Mouse (Mus musculus) left cerebral cortex, adult 2 months (tissue): ENCODE data around the gene Peli2. TPM values are rescaled to one million over a fixed set of nuclear protein-coding genes. Genes with fewer than 3 reads are reported as not detected.
A peak's percentile ranks its signal among the peaks of the same experiment; 100 is the strongest.

Experiments
- DNase-seq, 2 experiments: peaks; one replicate each; pipeline ENCODE4 v3.0.0; 2021 to 2022; ENCODE audit warnings: low spot score in 2 of 2, mixed read lengths in 1 of 2; ENCODE audit errors: extremely low spot score in 1 of 2
- H3K27ac ChIP-seq: fragments of 200-600 bp; 2 replicates; pipeline ENCODE4 v1.8.1; 2022
- H3K4me3 ChIP-seq: fragments of 200-600 bp; 2 replicates; pipeline ENCODE4 v1.8.1; 2022
- CTCF ChIP-seq: fragments of 200-600 bp; IDR thresholded peaks from 2 replicates; pipeline ENCODE4 v1.8.1; 2022; ENCODE audit warnings: antibody characterized with exemption, mild to moderate bottlenecking, moderate library complexity
- intact Hi-C: fragments of 180-260 bp; cut with DNase I; formaldehyde crosslinking; loops from one replicate; pipeline ENCODE4 v1.15.1; 2025
- total RNA-seq, 2 experiments: library from RNA; stranded (reverse); gene quantifications; 2 replicates each; pipeline ENCODE4 v1.2.3; 2021

The Peli2 gene
- total RNA-seq, 2 experiments from 2014 or later = 19.3 to 23.1 TPM

DNA sequence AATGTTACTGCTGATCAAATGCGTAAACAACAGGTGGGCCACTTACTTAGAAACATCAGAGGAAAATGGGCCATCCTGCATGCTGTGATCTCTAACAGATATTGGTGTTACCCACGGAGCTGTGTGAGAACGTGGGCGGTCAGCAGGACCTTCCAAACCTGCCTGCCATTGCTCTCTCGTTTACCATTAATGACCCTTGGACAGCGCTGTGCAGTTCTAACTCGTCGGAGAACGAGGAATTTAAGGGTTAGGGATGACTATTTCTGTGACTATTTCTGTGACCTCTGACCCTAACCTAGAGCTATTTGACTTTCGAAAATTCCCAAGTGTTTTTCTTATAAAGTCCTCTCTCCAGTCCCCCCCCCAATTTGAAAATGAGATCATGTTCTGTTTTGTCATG, 22.1 kb downstream of the Peli2 start:
- intact Hi-C loops = no loop called here
- no peak for TF ChIP-seq CTCF
- no peak overlapping the region for H3K4me3 ChIP-seq
- H3K27ac ChIP-seq = no peak overlapping the region
- no peak for DNase-seq

- Histone ChIP-seq H3K27ac (no peak overlapping the region), H3K4me3 (no peak overlapping the region)
- no peak for TF ChIP-seq CTCF
- intact Hi-C loops = no loop called here
- no peak for DNase-seq
Observed at GRCm38 (mm10) chr14:48143141-48143540, 22.5 kb downstream of the Peli2 start.

DNA sequence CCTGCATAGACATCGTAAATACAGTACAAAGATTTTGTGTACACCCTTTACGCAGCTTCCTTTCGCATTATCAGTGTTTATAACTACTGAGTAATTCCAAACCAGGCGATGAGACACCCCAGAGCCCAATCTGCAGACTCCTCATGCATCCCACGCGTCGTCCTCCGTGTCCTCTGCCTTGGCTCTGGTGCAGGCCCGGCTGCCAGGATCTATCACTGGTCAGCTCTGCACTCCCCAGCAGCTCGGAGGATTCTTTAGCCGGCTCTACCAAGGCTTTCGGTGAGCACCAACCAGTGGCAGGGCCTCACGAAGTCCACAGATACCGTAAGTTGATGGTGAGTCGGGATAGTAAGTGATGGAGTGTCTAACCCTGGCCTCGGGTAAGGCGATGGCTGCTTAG, 23.7 kb downstream of the Peli2 start:
- intact Hi-C loops = no loop called here
- Histone ChIP-seq H3K4me3 (no peak overlapping the region), H3K27ac (no peak overlapping the region)
- no peak for DNase-seq
- TF ChIP-seq CTCF = no peak

GRCm38 (mm10) chr14:48147688-48148087, 27.1 kb downstream of the Peli2 start:
- no peak overlapping the region for H3K27ac ChIP-seq
- no peak overlapping the region for H3K4me3 ChIP-seq
- no peak for DNase-seq
- intact Hi-C loops = no loop called here
- peak; percentile 51 for TF ChIP-seq CTCF

GRCm38 (mm10) chr14:48148615-48149014, 28.0 kb downstream of the Peli2 start:
- no peak for DNase-seq

GRCm38 (mm10) chr14:48149351-48149750, 28.7 kb downstream of the Peli2 start:
- no peak for DNase-seq
- Histone ChIP-seq H3K4me3 (no peak overlapping the region), H3K27ac (no peak overlapping the region)
- intact Hi-C loops = no loop called here
- no peak for TF ChIP-seq CTCF

More at GRCm38 (mm10) chr14:48148615-48149014, 28.0 kb downstream of the Peli2 start:
- Histone ChIP-seq H3K4me3 (no peak overlapping the region), H3K27ac (no peak overlapping the region)
- TF ChIP-seq CTCF = no peak
- intact Hi-C loops = no loop called here

DNA sequence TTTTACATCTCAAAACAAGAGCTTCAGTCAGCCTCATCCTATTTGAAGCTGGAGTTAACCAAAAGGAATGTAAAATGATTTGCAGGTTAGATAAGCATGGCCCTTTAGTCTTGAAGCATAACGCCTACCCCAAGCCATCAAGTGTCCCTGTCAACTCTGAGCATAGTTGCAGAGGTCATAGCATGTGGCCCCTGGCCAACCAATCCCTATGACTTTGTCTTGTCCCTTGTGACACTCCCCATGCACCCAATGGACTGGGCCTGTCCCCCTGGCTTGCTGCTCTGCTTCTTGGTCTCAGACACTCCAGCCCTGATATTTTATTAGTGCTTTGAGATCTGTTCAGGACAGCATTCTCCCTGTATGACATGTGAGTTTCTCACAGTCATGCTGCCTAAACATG, 30.3 kb downstream of the Peli2 start:
- no peak overlapping the region for H3K4me3 ChIP-seq
- DNase-seq = no peak
- intact Hi-C loops = no loop called here
- no peak overlapping the region for H3K27ac ChIP-seq
- no peak for TF ChIP-seq CTCF

DNA sequence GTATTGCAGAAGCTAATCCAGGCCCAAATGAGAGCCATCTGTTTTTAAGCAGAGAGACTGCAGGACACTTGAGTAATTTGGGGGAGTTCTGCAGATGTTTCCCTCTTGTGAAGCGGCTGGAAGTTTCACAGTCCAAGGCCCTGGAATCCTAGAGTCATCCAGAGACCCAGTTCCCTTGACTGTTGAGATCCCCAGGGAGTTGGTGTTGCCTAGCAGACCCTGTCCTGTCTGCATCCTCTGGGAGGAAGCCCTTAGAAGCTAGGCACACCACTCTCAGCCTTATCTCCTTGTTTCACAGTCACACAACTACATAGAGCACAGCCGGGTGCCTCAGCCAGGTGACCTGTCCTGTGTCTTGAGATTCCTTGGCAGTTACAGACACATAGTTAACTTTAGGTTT, 30.9 kb downstream of the Peli2 start:
- Histone ChIP-seq H3K27ac (no peak overlapping the region), H3K4me3 (no peak overlapping the region)
- no peak for TF ChIP-seq CTCF
- no peak for DNase-seq
- intact Hi-C loops = no loop called here

- intact Hi-C loops = no loop called here
- no peak for DNase-seq
- H3K27ac ChIP-seq = no peak overlapping the region
- no peak overlapping the region for H3K4me3 ChIP-seq
- no peak for TF ChIP-seq CTCF
Observed at GRCm38 (mm10) chr14:48153064-48153463, 32.4 kb downstream of the Peli2 start.

- no peak overlapping the region for H3K4me3 ChIP-seq
- no peak for DNase-seq
- TF ChIP-seq CTCF = no peak
- intact Hi-C loops = no loop called here
- no peak overlapping the region for H3K27ac ChIP-seq
Observed at GRCm38 (mm10) chr14:48153865-48154511, 33.4 kb downstream of the Peli2 start.

DNA sequence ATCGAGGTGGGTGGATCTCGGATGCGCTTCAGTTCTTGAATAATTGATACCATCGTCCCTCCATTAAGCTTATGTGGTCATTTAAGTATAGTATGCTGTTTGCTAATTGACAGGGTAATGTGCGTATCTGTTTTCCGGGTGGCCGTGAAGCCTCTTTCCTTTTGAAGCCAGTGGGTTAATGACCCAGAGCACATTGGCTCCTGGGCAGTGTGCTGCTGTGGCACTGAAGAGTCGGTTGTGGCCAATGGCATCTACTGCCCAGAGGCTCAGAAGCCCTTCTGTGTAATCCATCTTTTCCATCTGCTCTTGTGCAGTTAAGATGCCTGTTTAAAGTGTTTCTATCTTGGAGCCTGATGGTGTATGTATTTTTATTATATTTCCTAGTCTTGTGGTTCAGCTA, 34.0 kb downstream of the Peli2 start:
- no peak for DNase-seq
- no peak for TF ChIP-seq CTCF
- intact Hi-C loops = no loop called here
- Histone ChIP-seq H3K27ac (no peak overlapping the region), H3K4me3 (no peak overlapping the region)

- no peak overlapping the region for H3K27ac ChIP-seq
- no peak overlapping the region for H3K4me3 ChIP-seq
- intact Hi-C loops = no loop called here
- no peak for TF ChIP-seq CTCF
- no peak for DNase-seq
Observed at GRCm38 (mm10) chr14:48155153-48155552, 34.5 kb downstream of the Peli2 start.

- Histone ChIP-seq H3K4me3 (no peak overlapping the region), H3K27ac (no peak overlapping the region)
- TF ChIP-seq CTCF = no peak
- DNase-seq = no peak
- intact Hi-C loops = no loop called here
Observed at GRCm38 (mm10) chr14:48157085-48157484, 36.5 kb downstream of the Peli2 start.
